Comparison of ENCODE assay signal across 8 mouse cellular contexts in genomic region chr17:70963546-70963945, GRCm38 (mm10). TPM values are rescaled to one million over a fixed set of nuclear protein-coding genes. Genes with fewer than 3 reads are reported as not detected.
DNase-seq lines count a peak whose midpoint lies in the region; ATAC-seq and TF ChIP-seq lines count a peak whose summit lies in the region.
"Not testable (repeated sequence)": the region's sequence is repeated elsewhere in the genome, so short reads cannot be mapped to it uniquely, and the experiment has no call there.

No protein-coding gene starts in this region.

- peaks cover 21% of the 10 kb centered on the region for H3K4me1 ChIP-seq in forebrain, embryonic 10.5 days
- H3K4me1 ChIP-seq in heart, embryonic 13.5 days; midbrain, embryonic 16.5 days (ENCODE audit: control insufficient read depth, insufficient read depth, low read length): not testable (repeated sequence)
- peaks cover 11% of the 10 kb centered on the region for H3K4me1 ChIP-seq in kidney, embryonic 15.5 days
- H3K4me1 ChIP-seq in limb, embryonic 14.5 days (ENCODE audit: control insufficient read depth, insufficient read depth, low read length): peaks cover 11% of the 10 kb centered on the region

- H3K27me3 ChIP-seq in forebrain, embryonic 10.5 days (ENCODE audit: poor library complexity, severe bottlenecking); heart, embryonic 13.5 days (replicated peaks); kidney, embryonic 15.5 days; limb, embryonic 14.5 days (ENCODE audit: control insufficient read depth, insufficient read depth, low read length); midbrain, embryonic 16.5 days (ENCODE audit: control insufficient read depth, insufficient read depth, low read depth, low read length): not testable (repeated sequence)

- DNase-seq in 3134 (ENCODE audit: extremely low read depth, insufficient read length, low spot score): peak; percentile 36
- peak; percentile 85 to 98 for DNase-seq in adrenal gland, postnatal 4 days (ENCODE audit: low spot score in 2 of 2)
- DNase-seq in forebrain, embryonic 10.5 days (ENCODE audit: extremely low spot score, low spot score): peak; percentile 52
- peak; percentile 11 for DNase-seq in limb, embryonic 14.5 days (ENCODE audit: low spot score)
- DNase-seq in spleen, postnatal 36 days (ENCODE audit: low spot score in 2 of 2): peak; percentile 81 to 91

- not testable (repeated sequence) for TF ChIP-seq POLR2A in limb, embryonic 14.5 days (IDR thresholded peaks at IDR 0.05; ENCODE audit: borderline replicate concordance, extremely low read depth, insufficient read depth, insufficient read length)

- not testable (repeated sequence) for H3K36me3 ChIP-seq in forebrain, embryonic 10.5 days (replicated peaks); heart, embryonic 13.5 days; kidney, embryonic 15.5 days; limb, embryonic 14.5 days (ENCODE audit: control insufficient read depth, insufficient read depth, low read length); midbrain, embryonic 16.5 days (ENCODE audit: control insufficient read depth, insufficient read depth, low read length)

- not testable (repeated sequence) for H3K9ac ChIP-seq in heart, embryonic 13.5 days; kidney, embryonic 15.5 days; limb, embryonic 14.5 days (ENCODE audit: low read depth, low read length, severe bottlenecking); midbrain, embryonic 16.5 days (ENCODE audit: low read depth, low read length)

- WGBS in forebrain, embryonic 10.5 days: 76% methylated on average over 13 of the region's 13 CpGs
- 66% methylated on average over 13 of the region's 13 CpGs for WGBS in heart, embryonic 13.5 days
- 63% methylated on average over 13 of the region's 13 CpGs for WGBS in kidney, embryonic 15.5 days
- 85% methylated on average over 12 of the region's 13 CpGs for WGBS in limb, embryonic 14.5 days
- 82% methylated on average over 12 of the region's 13 CpGs for WGBS in midbrain, embryonic 16.5 days

- not testable (repeated sequence) for H3K4me2 ChIP-seq in heart, embryonic 13.5 days; kidney, embryonic 15.5 days; limb, embryonic 14.5 days (replicated peaks; ENCODE audit: low read depth, low read length, severe bottlenecking); midbrain, embryonic 16.5 days (ENCODE audit: low read length)

- H3K9me3 ChIP-seq in forebrain, embryonic 10.5 days; heart, embryonic 13.5 days; kidney, embryonic 15.5 days (replicated peaks); limb, embryonic 14.5 days (ENCODE audit: control insufficient read depth, low read length); midbrain, embryonic 16.5 days (replicated peaks; ENCODE audit: control insufficient read depth, low read length, poor library complexity, severe bottlenecking): not testable (repeated sequence)

- H3K27ac ChIP-seq in forebrain, embryonic 10.5 days; heart, embryonic 13.5 days (replicated peaks); kidney, embryonic 15.5 days; limb, embryonic 14.5 days (replicated peaks; ENCODE audit: low read depth, low read length); midbrain, embryonic 16.5 days (ENCODE audit: low read length): not testable (repeated sequence)

- H3K4me3 ChIP-seq in forebrain, embryonic 10.5 days; heart, embryonic 13.5 days; kidney, embryonic 15.5 days (replicated peaks); limb, embryonic 14.5 days (replicated peaks; ENCODE audit: low read length); midbrain, embryonic 16.5 days (ENCODE audit: low read depth, low read length): not testable (repeated sequence)

- ATAC-seq in heart, embryonic 13.5 days (ENCODE audit: extremely low read depth, insufficient number of reproducible peaks, low FRiP score, low TSS enrichment): peak; percentile 100
- ATAC-seq in kidney, embryonic 15.5 days (replicated peaks; ENCODE audit: low FRiP score): peak; percentile 100
- peak; percentile 100 for ATAC-seq in limb, embryonic 14.5 days (ENCODE audit: low FRiP score, low read depth)
- ATAC-seq in midbrain, embryonic 16.5 days: peak; percentile 100

RNA-seq across cellular contexts. Expression of gene Myom1, which starts 38.9 kb away (rescaled TPM):
- total RNA-seq in adrenal gland, postnatal 4 days (2021): 10 to 100 TPM; 16.5 to 34.7 TPM
- 1.6 and 2.2 TPM in 2 replicates for polyA plus RNA-seq in forebrain, embryonic 10.5 days (2016; fragmentation: Nextera tagmentation; extraction: Ambion mirVana)
- polyA plus RNA-seq in heart, embryonic 13.5 days (2015; fragmentation: Nextera tagmentation; extraction: Ambion mirVana): 156 and 169 TPM in 2 replicates
- polyA plus RNA-seq in kidney, embryonic 15.5 days (2015; fragmentation: Nextera tagmentation; extraction: Ambion mirVana): 5.5 and 6.0 TPM in 2 replicates
- polyA plus RNA-seq in limb, embryonic 14.5 days (2012; rRNA removed): 20.8 and 29.6 TPM in 2 replicates
- polyA plus RNA-seq in limb, embryonic 14.5 days (2014; fragmentation: Nextera tagmentation; extraction: Ambion mirVana): 22.6 and 33.2 TPM in 2 replicates
- 1.3 and 1.4 TPM in 2 replicates for polyA plus RNA-seq in midbrain, embryonic 16.5 days (2015; fragmentation: Nextera tagmentation; extraction: Ambion mirVana)

RNA-seq across cellular contexts. Expression of gene Myl12a, which starts 39.1 kb away (rescaled TPM):
- total RNA-seq in adrenal gland, postnatal 4 days (2021): 100 to 1,000 TPM; 315 to 317 TPM
- 408 and 417 TPM in 2 replicates for polyA plus RNA-seq in forebrain, embryonic 10.5 days (2016; fragmentation: Nextera tagmentation; extraction: Ambion mirVana)
- polyA plus RNA-seq in heart, embryonic 13.5 days (2015; fragmentation: Nextera tagmentation; extraction: Ambion mirVana): 728 and 793 TPM in 2 replicates
- polyA plus RNA-seq in kidney, embryonic 15.5 days (2015; fragmentation: Nextera tagmentation; extraction: Ambion mirVana): 642 and 672 TPM in 2 replicates
- 361 and 386 TPM in 2 replicates for polyA plus RNA-seq in limb, embryonic 14.5 days (2012; rRNA removed)
- 718 and 721 TPM in 2 replicates for polyA plus RNA-seq in limb, embryonic 14.5 days (2014; fragmentation: Nextera tagmentation; extraction: Ambion mirVana)
- polyA plus RNA-seq in midbrain, embryonic 16.5 days (2015; fragmentation: Nextera tagmentation; extraction: Ambion mirVana): 82.2 and 92.0 TPM in 2 replicates

Comparison
In these comparisons a context has a peak if more than half of its experiments do, and no peak if none do; other contexts are left out.
1. DNase-seq: peak in every context shown above with its lines; median percentile 92 in adrenal gland, postnatal 4 days; 86 in spleen, postnatal 36 days; 52 in forebrain, embryonic 10.5 days; 36 in 3134; 11 in limb, embryonic 14.5 days.